Mouse (Mus musculus) ES-Bruce4 (cell line): ENCODE measurements at regions not wholly inside any gene's neighbourhood (a gene's known extent, or its start where the extent isn't known, plus 50 kb on each side); places are given as distances from the start of the nearest gene placed in this dataset.
"Not testable (repeated sequence)": the region's sequence is repeated elsewhere in the genome, so short reads cannot be mapped to it uniquely, and the experiment has no call there.

Experiments
- H3K27ac ChIP-seq: 2 replicates; pipeline ENCODE4 v1.5.1; 2012; ENCODE audit warnings: low read length, inconsistent platforms; ENCODE audit not compliant: insufficient read depth
- H3K27me3 ChIP-seq: 2 replicates; pipeline ENCODE4 v1.6.1; 2012; ENCODE audit warnings: mild to moderate bottlenecking, low read length, inconsistent platforms; ENCODE audit not compliant: control insufficient read depth, poor library complexity, insufficient read depth, severe bottlenecking
- H3K36me3 ChIP-seq: 2 replicates; pipeline ENCODE4 v1.6.1; 2012; ENCODE audit warnings: inconsistent platforms, mild to moderate bottlenecking, low read length, moderate library complexity; ENCODE audit not compliant: control insufficient read depth, poor library complexity, insufficient read depth, severe bottlenecking
- H3K4me1 ChIP-seq: one replicate; pipeline ENCODE4 v1.8.1; 2011; ENCODE audit warnings: low read length; ENCODE audit not compliant: control insufficient read depth, insufficient read depth
- H3K4me3 ChIP-seq: 2 replicates; pipeline ENCODE4 v1.5.1; 2011; ENCODE audit warnings: low read depth, mild to moderate bottlenecking, low read length
- H3K9ac ChIP-seq: 2 replicates; pipeline ENCODE4 v1.6.1; 2012; ENCODE audit warnings: low read depth, mild to moderate bottlenecking, inconsistent platforms; ENCODE audit not compliant: poor library complexity, severe bottlenecking
- H3K9me3 ChIP-seq: replicated peaks from 2 replicates; pipeline ENCODE4 v1.6.1; 2012; ENCODE audit warnings: mild to moderate bottlenecking, low read length, inconsistent platforms; ENCODE audit not compliant: control insufficient read depth, poor library complexity, insufficient read depth, severe bottlenecking
- CTCF ChIP-seq: IDR thresholded peaks from one replicate; pipeline ENCODE4 v1.8.1; 2011; ENCODE audit warnings: low read depth, low read length
- EP300 ChIP-seq: IDR thresholded peaks from 2 replicates; pipeline ENCODE4 v1.6.1; 2011; ENCODE audit warnings: low read depth, low read length; ENCODE audit not compliant: insufficient read depth
- POLR2A ChIP-seq: IDR thresholded peaks from one replicate; pipeline ENCODE4 v1.8.1; 2011; ENCODE audit warnings: low read length; ENCODE audit not compliant: insufficient read depth

GRCm38 (mm10) chr13:97481259-97481658, 240.4 kb downstream of the Enc1 start:
- peaks cover 1% of the 10 kb centered on the region for H3K4me1 ChIP-seq
- H3K36me3 ChIP-seq = peaks cover 41% of the 10 kb centered on the region
- no peaks in the 10 kb centered on the region for H3K9me3 ChIP-seq
- H3K27ac ChIP-seq = peak overlapping the region; percentile 18; the same call in 1 of the 2 replicates
- H3K27me3 ChIP-seq = no peaks in the 10 kb centered on the region
- no peak overlapping the region for H3K4me3 ChIP-seq
- no peak overlapping the region for H3K9ac ChIP-seq
- TF ChIP-seq POLR2A (no peak), CTCF (no peak), EP300 (no peak)

DNA sequence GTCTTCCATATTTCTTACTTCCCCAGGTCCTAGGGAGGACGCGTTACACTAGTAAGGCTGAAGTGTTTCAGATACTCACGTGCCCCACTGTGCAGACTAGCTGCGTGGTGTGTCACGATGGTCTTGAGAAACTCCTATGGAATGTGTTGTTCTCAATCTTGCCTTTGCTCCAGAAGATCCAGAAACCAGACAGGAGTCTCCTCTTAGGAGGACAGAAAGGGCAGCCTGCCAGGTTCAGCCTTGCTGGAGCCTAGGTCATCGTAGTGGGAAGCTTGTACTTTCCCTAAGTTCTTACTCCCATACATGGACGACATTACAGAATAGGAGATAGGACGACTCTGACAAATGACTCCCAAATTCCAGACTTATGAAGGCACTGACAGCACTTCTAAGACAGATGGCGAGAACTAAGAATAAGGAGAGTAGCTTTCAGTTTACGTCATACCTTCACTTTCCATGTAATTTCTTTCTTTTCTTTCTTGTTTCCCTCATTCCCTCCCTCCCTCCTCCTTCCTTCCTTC, 238.2 kb downstream of the Enc1 start:
- H3K36me3 ChIP-seq = peaks cover 30% of the 10 kb centered on the region
- no peaks in the 10 kb centered on the region for H3K27me3 ChIP-seq
- TF ChIP-seq CTCF = no peak
- TF ChIP-seq EP300 = no peak
- no peak for TF ChIP-seq POLR2A
- H3K27ac ChIP-seq = no peak overlapping the region
- no peak overlapping the region for H3K9ac ChIP-seq
- no peak overlapping the region for H3K4me3 ChIP-seq
- H3K9me3 ChIP-seq = no peaks in the 10 kb centered on the region
- peaks cover 1% of the 10 kb centered on the region for H3K4me1 ChIP-seq

- no peaks in the 10 kb centered on the region for H3K27me3 ChIP-seq
- TF ChIP-seq EP300 (no peak), POLR2A (no peak), CTCF (no peak)
Measured at GRCm38 (mm10) chr13:97473971-97474365, 233.1 kb downstream of the Enc1 start.

GRCm38 (mm10) chr13:97473256-97473970, 232.5 kb downstream of the Enc1 start:
- H3K9me3 ChIP-seq = no peaks in the 10 kb centered on the region
- H3K4me3 ChIP-seq = no peak overlapping the region
- H3K4me1 ChIP-seq = peaks cover 3% of the 10 kb centered on the region
- H3K27me3 ChIP-seq = no peaks in the 10 kb centered on the region
- peaks cover 12% of the 10 kb centered on the region; the same call in 1 of the 2 replicates for H3K36me3 ChIP-seq
- TF ChIP-seq POLR2A = no peak
- no peak for TF ChIP-seq CTCF
- no peak for TF ChIP-seq EP300
- H3K9ac ChIP-seq = no peak overlapping the region
- no peak overlapping the region for H3K27ac ChIP-seq

More at GRCm38 (mm10) chr13:97473971-97474365, 233.1 kb downstream of the Enc1 start:
- H3K4me1 ChIP-seq = peaks cover 3% of the 10 kb centered on the region
- H3K36me3 ChIP-seq = peaks cover 13% of the 10 kb centered on the region; the same call in 1 of the 2 replicates
- no peaks in the 10 kb centered on the region for H3K9me3 ChIP-seq
- no peak overlapping the region for H3K27ac ChIP-seq
- H3K9ac ChIP-seq = no peak overlapping the region
- no peak overlapping the region for H3K4me3 ChIP-seq

GRCm38 (mm10) chr13:97469999-97470398, 229.1 kb downstream of the Enc1 start:
- H3K27ac ChIP-seq = no peak overlapping the region
- no peaks in the 10 kb centered on the region for H3K9me3 ChIP-seq
- H3K9ac ChIP-seq = no peak overlapping the region
- H3K4me3 ChIP-seq = no peak overlapping the region
- H3K4me1 ChIP-seq = peaks cover 3% of the 10 kb centered on the region
- 0 out of 2 replicates have a peak, but pooled peaks cover under 1% of the 10 kb centered on the region for H3K36me3 ChIP-seq
- no peak for TF ChIP-seq CTCF
- TF ChIP-seq EP300 = 0 out of 2 replicates have a peak, but pooled peaks have one; percentile 22
- no peaks in the 10 kb centered on the region for H3K27me3 ChIP-seq

- TF ChIP-seq POLR2A (no peak), EP300 (no peak)
- Histone ChIP-seq H3K36me3 (no peaks in the 10 kb centered on the region), H3K4me3 (no peak overlapping the region), H3K27ac (no peak overlapping the region), H3K9me3 (no peaks in the 10 kb centered on the region), H3K9ac (no peak overlapping the region), H3K4me1 (peaks cover 3% of the 10 kb centered on the region), H3K27me3 (no peaks in the 10 kb centered on the region)
Measured at GRCm38 (mm10) chr13:97468874-97469593, 228.1 kb downstream of the Enc1 start.

GRCm38 (mm10) chr13:97466585-97466984, 225.7 kb downstream of the Enc1 start:
- H3K4me1 ChIP-seq, H3K9ac ChIP-seq, H3K9me3 ChIP-seq, H3K27me3 ChIP-seq, H3K4me3 ChIP-seq, H3K27ac ChIP-seq, H3K36me3 ChIP-seq: not testable (repeated sequence)
